Mouse (Mus musculus) heart, embryonic 14.5 days (tissue): ENCODE results near the gene Zfp319. TPM values are rescaled to one million over a fixed set of nuclear protein-coding genes. Genes with fewer than 3 reads are reported as not detected.
A peak's percentile ranks its signal among the peaks of the same experiment; 100 is the strongest.

Source experiments
- ATAC-seq: fragments of 200-750 bp; cut with Nextera tagmentation; 2 replicates; pipeline ENCODE4 v1.8.0; 2017; ENCODE audit warnings: low read depth, moderate TSS enrichment; ENCODE audit not compliant: insufficient number of reproducible peaks, insufficient read depth, low FRiP score
- H3K27ac ChIP-seq, 2 experiments: fragments of 200-500 bp in 1 of 2; fragments of 300-500 bp in 1 of 2; sonication (generic) in 1 of 2; replicated peaks in 1 of 2; 2 replicates each; pipeline ENCODE4 v1.5.1; 2012 to 2014; ENCODE audit warnings: low read depth in 2 of 2, low read length in 2 of 2, control low read depth in 1 of 2, mild to moderate bottlenecking in 1 of 2, mixed read lengths in 1 of 2; ENCODE audit not compliant: control insufficient read depth in 1 of 2, insufficient read depth in 1 of 2
- H3K27me3 ChIP-seq: fragments of 300-500 bp; sonication (generic); 2 replicates; pipeline ENCODE4 v1.6.1; 2014; ENCODE audit warnings: mild to moderate bottlenecking, low read length, control low read depth; ENCODE audit not compliant: control insufficient read depth, insufficient read depth
- H3K36me3 ChIP-seq: fragments of 300-500 bp; sonication (generic); 2 replicates; pipeline ENCODE4 v1.6.1; 2014; ENCODE audit warnings: mild to moderate bottlenecking, control low read depth, low read length, mixed read lengths; ENCODE audit not compliant: control insufficient read depth, insufficient read depth
- H3K4me1 ChIP-seq, 2 experiments: fragments of 200-500 bp in 1 of 2; fragments of 300-500 bp in 1 of 2; sonication (generic) in 1 of 2; 2 replicates each; pipeline ENCODE4 v1.6.1; 2012 to 2014; ENCODE audit warnings: low read length in 2 of 2, control low read depth in 1 of 2, mixed read lengths in 1 of 2; ENCODE audit not compliant: control insufficient read depth in 2 of 2, insufficient read depth in 2 of 2
- H3K4me2 ChIP-seq: fragments of 300-500 bp; sonication (generic); 2 replicates; pipeline ENCODE4 v1.6.1; 2014; ENCODE audit warnings: mild to moderate bottlenecking, low read length
- H3K4me3 ChIP-seq, 2 experiments: fragments of 200-500 bp in 1 of 2; fragments of 300-500 bp in 1 of 2; sonication (generic) in 1 of 2; 2 replicates each; pipeline ENCODE4 v1.5.1; 2012 to 2014; ENCODE audit warnings: low read length in 2 of 2, mild to moderate bottlenecking in 2 of 2, control low read depth in 1 of 2, low read depth in 1 of 2, moderate library complexity in 1 of 2; ENCODE audit not compliant: control insufficient read depth in 1 of 2, insufficient read depth in 1 of 2
- H3K9ac ChIP-seq: fragments of 300-500 bp; sonication (generic); 2 replicates; pipeline ENCODE4 v1.6.1; 2014; ENCODE audit warnings: mild to moderate bottlenecking, low read length
- H3K9me3 ChIP-seq: fragments of 300-500 bp; sonication (generic); 2 replicates; pipeline ENCODE4 v1.6.1; 2016; ENCODE audit warnings: low read length, control low read depth; ENCODE audit not compliant: control insufficient read depth
- WGBS: fragments of 180-500 bp; shearing (Covaris S2); extraction: QIAGEN DNeasy Blood & Tissue Kit; methylation state at CpG from one replicate; pipeline ENCODE4 v1.1.7; 2014; 5-methylcytosine and 5-hydroxymethylcytosine counted together
- polyA plus RNA-seq: library from polyadenylated mRNA; unstranded; fragments of >200 nt; fragmentation: Nextera tagmentation; extraction: Ambion mirVana; gene quantifications from 2 replicates; pipeline ENCODE4 v1.2.1, GENCODE M21; 2014

Zfp319 gene
- polyA plus RNA-seq, 1 experiment from 2014 or later: 5.2 TPM

- H3K27ac ChIP-seq: no peak overlapping the region
Measured at GRCm38 (mm10) chr8:95374429-95374828, 42.7 kb upstream of the Zfp319 start.

GRCm38 (mm10) chr8:95373389-95374002 lies 41.7 kb upstream of the Zfp319 start:
- Histone ChIP-seq H3K9ac (peak overlapping the region; percentile 25; the same call in 1 of the 2 replicates), H3K4me3 (no peak overlapping the region), H3K27me3 (no peaks in the 10 kb centered on the region), H3K9me3 (no peaks in the 10 kb centered on the region), H3K4me1 (peaks cover 26 to 56% of the 10 kb centered on the region in 2 experiments), H3K36me3 (peaks cover 71% of the 10 kb centered on the region), H3K27ac (peak overlapping the region in 1 of 2 experiments; percentile 41; a peak in 2 of 4 replicates), H3K4me2 (no peak overlapping the region)
- 52% methylated on average over 12 of the region's 12 CpGs for WGBS
- no peak for ATAC-seq

More at GRCm38 (mm10) chr8:95374429-95374828, 42.7 kb upstream of the Zfp319 start:
- Histone ChIP-seq H3K4me1 (peaks cover 26 to 53% of the 10 kb centered on the region in 2 experiments), H3K4me3 (no peak overlapping the region), H3K9ac (no peak overlapping the region), H3K27me3 (no peaks in the 10 kb centered on the region), H3K9me3 (no peaks in the 10 kb centered on the region), H3K36me3 (peaks cover 61% of the 10 kb centered on the region), H3K4me2 (no peak overlapping the region)
- no peak for ATAC-seq
- 66% methylated on average over 3 of the region's 3 CpGs for WGBS

GRCm38 (mm10) chr8:95369581-95370326 lies 38.0 kb upstream of the Zfp319 start:
- no peak overlapping the region for H3K27ac ChIP-seq
- peaks cover 90% of the 10 kb centered on the region for H3K36me3 ChIP-seq
- 52% methylated on average over 20 of the region's 20 CpGs for WGBS
- no peaks in the 10 kb centered on the region for H3K9me3 ChIP-seq
- H3K4me3 ChIP-seq: no peak overlapping the region
- ATAC-seq: no peak
- no peak overlapping the region for H3K4me2 ChIP-seq
- peak overlapping the region; percentile 41; the same call in 1 of the 2 replicates for H3K9ac ChIP-seq
- H3K4me1 ChIP-seq: peaks cover 17 to 51% of the 10 kb centered on the region in 2 experiments
- no peaks in the 10 kb centered on the region for H3K27me3 ChIP-seq

- Histone ChIP-seq H3K27ac (no peak overlapping the region), H3K9ac (no peak overlapping the region), H3K36me3 (peaks cover 31% of the 10 kb centered on the region), H3K27me3 (no peaks in the 10 kb centered on the region), H3K4me1 (peaks cover 49 to 67% of the 10 kb centered on the region in 2 experiments), H3K9me3 (no peaks in the 10 kb centered on the region), H3K4me2 (no peak overlapping the region), H3K4me3 (no peak overlapping the region)
- 90% methylated on average over 2 of the region's 2 CpGs for WGBS
- ATAC-seq: no peak
Measured at GRCm38 (mm10) chr8:95363849-95364248, 32.1 kb upstream of the Zfp319 start.

- 46% methylated on average over 6 of the region's 6 CpGs for WGBS
- H3K36me3 ChIP-seq: peaks cover 16% of the 10 kb centered on the region
- H3K4me2 ChIP-seq: 0 out of 2 replicates have a peak overlapping the region, but pooled peaks have one; percentile 12
- H3K4me3 ChIP-seq: no peak overlapping the region
- H3K27me3 ChIP-seq: no peaks in the 10 kb centered on the region
- H3K9me3 ChIP-seq: no peaks in the 10 kb centered on the region
- ATAC-seq: no peak
- H3K27ac ChIP-seq: peak overlapping the region; percentile 51 to 94; a peak in 3 of 4 replicates
- peaks cover 57 to 81% of the 10 kb centered on the region in 2 experiments for H3K4me1 ChIP-seq
- H3K9ac ChIP-seq: no peak overlapping the region
Measured at GRCm38 (mm10) chr8:95362272-95362671, 30.5 kb upstream of the Zfp319 start.

GRCm38 (mm10) chr8:95361016-95361341 lies 29.2 kb upstream of the Zfp319 start:
- Histone ChIP-seq H3K4me3 (no peak overlapping the region; a peak in 1 of 4 replicates), H3K4me1 (peaks cover 58 to 85% of the 10 kb centered on the region in 2 experiments), H3K9me3 (no peaks in the 10 kb centered on the region), H3K4me2 (peak overlapping the region; percentile 55), H3K27me3 (no peaks in the 10 kb centered on the region), H3K27ac (peak overlapping the region; percentile 93 to 94), H3K9ac (peak overlapping the region; percentile 65), H3K36me3 (peaks cover 7% of the 10 kb centered on the region)
- 37% methylated on average over 3 of the region's 3 CpGs for WGBS
- ATAC-seq: no peak

GRCm38 (mm10) chr8:95360181-95361015 lies 28.6 kb upstream of the Zfp319 start:
- H3K36me3 ChIP-seq: peaks cover 7% of the 10 kb centered on the region
- H3K9ac ChIP-seq: peak overlapping the region; percentile 68
- peaks cover 62 to 85% of the 10 kb centered on the region in 2 experiments for H3K4me1 ChIP-seq
- H3K4me2 ChIP-seq: peak overlapping the region; percentile 55
- WGBS: 8% methylated on average over 7 of the region's 7 CpGs
- no peaks in the 10 kb centered on the region for H3K9me3 ChIP-seq
- peak; percentile 40 for ATAC-seq
- H3K27ac ChIP-seq: peak overlapping the region; percentile 93 to 94
- peak overlapping the region in 1 of 2 experiments; percentile 10; a peak in 2 of 4 replicates for H3K4me3 ChIP-seq
- H3K27me3 ChIP-seq: no peaks in the 10 kb centered on the region
